Mouse (Mus musculus) liver, adult 2 months (tissue): ENCODE measurements at regions not wholly inside any gene's neighbourhood (a gene's known extent, or its start where the extent isn't known, plus 50 kb on each side); places are given as distances from the start of the nearest gene placed in this dataset.

Experiments
- CTCF ChIP-seq: fragments of 200-500 bp; IDR thresholded peaks from 2 replicates; pipeline ENCODE4 v1.5.1; 2011; ENCODE audit warnings: low read depth, low read length, control low read depth
- POLR2A ChIP-seq: fragments of 200-500 bp; IDR thresholded peaks from 2 replicates; pipeline ENCODE4 v1.6.1; 2011; ENCODE audit warnings: low read length, control low read depth; ENCODE audit not compliant: insufficient read depth; ENCODE audit errors: extremely low read depth

DNA sequence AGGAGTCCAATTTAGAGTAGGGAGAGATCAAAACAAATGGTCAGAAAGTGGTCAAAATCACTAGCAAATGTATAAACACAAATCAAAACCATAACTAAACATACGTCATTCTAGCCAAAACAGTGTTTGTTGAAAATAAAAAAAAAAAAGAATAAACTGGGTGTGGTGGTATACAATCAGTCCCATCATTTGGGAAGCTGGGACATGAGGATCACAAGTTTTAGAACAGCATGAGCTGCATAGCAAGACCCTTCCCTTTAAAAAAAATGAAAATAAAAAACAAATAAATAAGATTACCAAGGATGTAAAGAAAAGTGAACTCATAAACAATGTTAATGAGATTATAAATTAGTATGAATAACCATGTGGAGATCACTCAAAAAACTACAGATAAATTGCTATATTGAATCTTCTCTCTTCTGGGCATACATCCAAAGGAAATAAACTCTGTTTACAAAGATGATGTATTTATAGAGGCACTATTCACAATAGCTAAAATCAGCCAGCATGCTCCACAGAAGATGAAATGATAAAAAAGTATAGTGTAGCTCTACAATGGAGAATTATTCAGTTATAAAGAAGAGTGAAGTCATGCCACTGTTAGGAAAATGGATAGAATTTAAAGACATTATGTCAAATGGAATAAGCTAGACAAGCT, 341.8 kb downstream of the Atp6ap1l start:
- TF ChIP-seq CTCF (no peak), POLR2A (no peak)
